Mouse (Mus musculus) heart, postnatal 0 days (tissue): Measurements from ENCODE around the gene Tmem267. TPM values are rescaled to one million over a fixed set of nuclear protein-coding genes. Genes with fewer than 3 reads are reported as not detected.

Experiments
- ATAC-seq: fragments of 200-750 bp; cut with Nextera tagmentation; 2 replicates; pipeline ENCODE4 v1.8.0; 2017; ENCODE audit warnings: low read depth, moderate number of reproducible peaks, moderate library complexity; ENCODE audit not compliant: insufficient read depth
- DNase-seq: peaks from one replicate; pipeline ENCODE4 v3.0.0-alpha.2; 2016; ENCODE audit warnings: low spot score
- H3K27ac ChIP-seq: fragments of 300-500 bp; sonication (generic); 2 replicates; pipeline ENCODE4 v1.5.1; 2014; ENCODE audit warnings: low read depth, mild to moderate bottlenecking
- H3K27me3 ChIP-seq: fragments of 300-500 bp; sonication (generic); 2 replicates; pipeline ENCODE4 v1.6.1; 2014; ENCODE audit warnings: low read length, mixed read lengths; ENCODE audit not compliant: control insufficient read depth, insufficient read depth
- H3K36me3 ChIP-seq: fragments of 300-500 bp; sonication (generic); replicated peaks from 2 replicates; pipeline ENCODE4 v1.6.1; 2014; ENCODE audit warnings: low read length, mixed read lengths; ENCODE audit not compliant: control insufficient read depth, insufficient read depth
- H3K4me1 ChIP-seq: fragments of 300-500 bp; sonication (generic); 2 replicates; pipeline ENCODE4 v1.6.1; 2014; ENCODE audit warnings: antibody characterized with exemption; ENCODE audit not compliant: control insufficient read depth, insufficient read depth
- H3K4me2 ChIP-seq: fragments of 300-500 bp; sonication (generic); 2 replicates; pipeline ENCODE4 v1.6.1; 2014; ENCODE audit warnings: low read depth, mild to moderate bottlenecking, low read length, moderate library complexity
- H3K4me3 ChIP-seq: fragments of 300-500 bp; sonication (generic); 2 replicates; pipeline ENCODE4 v1.5.1; 2014; ENCODE audit warnings: low read depth, low read length
- H3K9ac ChIP-seq: fragments of 300-500 bp; sonication (generic); replicated peaks from 2 replicates; pipeline ENCODE4 v1.6.1; 2014; ENCODE audit warnings: low read depth, low read length, mixed read lengths
- H3K9me3 ChIP-seq: fragments of 300-500 bp; sonication (generic); replicated peaks from 2 replicates; pipeline ENCODE4 v1.6.1; 2016; ENCODE audit warnings: low read length; ENCODE audit not compliant: control insufficient read depth
- CTCF ChIP-seq: IDR thresholded peaks from 2 replicates; pipeline ENCODE4 v1.5.1; 2016; ENCODE audit warnings: antibody characterized with exemption, control low read depth, low read depth
- EP300 ChIP-seq: IDR thresholded peaks from 2 replicates; pipeline ENCODE4 v1.6.1; 2016; ENCODE audit warnings: antibody characterized with exemption, low read depth
- WGBS: fragments of 180-500 bp; shearing (Covaris S2); extraction: QIAGEN DNeasy Blood & Tissue Kit; methylation state at CpG from one replicate; pipeline ENCODE4 v1.1.7; 2014; 5-methylcytosine and 5-hydroxymethylcytosine counted together
- polyA plus RNA-seq: library from polyadenylated mRNA; unstranded; fragments of >200 nt; fragmentation: Nextera tagmentation; extraction: Ambion mirVana; gene quantifications from 2 replicates; pipeline ENCODE4 v1.2.1, GENCODE M21; 2015
- total RNA-seq: library from RNA; depleted of rRNA; stranded (reverse); fragments of >200 nt; gene quantifications from 2 replicates; pipeline ENCODE4 v1.2.3, GENCODE M21; 2014; ENCODE audit warnings: low replicate concordance; rRNA removed

Gene Tmem267
- total and polyA plus RNA-seq, 2 experiments from 2014 or later = 1.5 to 18.9 TPM

GRCm38 (mm10) chr13:119656846-119657416, 169.1 kb downstream of the Tmem267 start:
- no peak for DNase-seq
- H3K4me1 ChIP-seq = no peaks in the 10 kb centered on the region
- no peak overlapping the region for H3K4me2 ChIP-seq
- H3K27ac ChIP-seq = no peak overlapping the region
- no peak overlapping the region for H3K9ac ChIP-seq
- no peak overlapping the region for H3K4me3 ChIP-seq
- WGBS = 69% methylated on average over 6 of the region's 6 CpGs
- no peaks in the 10 kb centered on the region for H3K27me3 ChIP-seq
- H3K36me3 ChIP-seq = no peaks in the 10 kb centered on the region
- no peaks in the 10 kb centered on the region for H3K9me3 ChIP-seq
- no peak for ATAC-seq
- TF ChIP-seq EP300 (no peak), CTCF (no peak)

Other genes starting within 250 kb of the Tmem267 start
- 102 and 204 TPM in 2 replicates for gene Paip1, start 59.4 kb upstream of the Tmem267 start, total RNA-seq
- 31.2 and 32.4 TPM in 2 replicates for gene Paip1, start 59.4 kb upstream of the Tmem267 start, polyA plus RNA-seq
- gene 4833420G17Rik, start 25.3 kb upstream of the Tmem267 start, total RNA-seq = 18.4 and 40.8 TPM in 2 replicates
- 26.6 and 28.1 TPM in 2 replicates for gene 4833420G17Rik, start 25.3 kb upstream of the Tmem267 start, polyA plus RNA-seq
- 0.12 and 7.1 TPM in 2 replicates for gene 3110070M22Rik, start 344 bp downstream of the Tmem267 start, total RNA-seq
- 1.4 and 1.7 TPM in 2 replicates for gene 3110070M22Rik, start 344 bp downstream of the Tmem267 start, polyA plus RNA-seq
- gene Ccl28, start 135.8 kb downstream of the Tmem267 start, total RNA-seq = not detected in 2 replicates
- 0.05 TPM in 1 of 2 replicates, not detected in the other for gene Ccl28, start 135.8 kb downstream of the Tmem267 start, polyA plus RNA-seq
- gene Hmgcs1, start 202.3 kb downstream of the Tmem267 start, total RNA-seq = 39.0 and 42.6 TPM in 2 replicates
- gene Hmgcs1, start 202.3 kb downstream of the Tmem267 start, polyA plus RNA-seq = 61.1 and 66.2 TPM in 2 replicates